In genomic region chr7:30423071-30423641, GRCm38 (mm10) we compare ENCODE assay signal across 8 mouse cellular contexts. TPM values are rescaled to one million over a fixed set of nuclear protein-coding genes. Genes with fewer than 3 reads are reported as not detected.
DNase-seq lines count a peak whose midpoint lies in the region; ATAC-seq lines count a peak whose summit lies in the region.

No protein-coding gene starts in this region.

- H3K4me2 ChIP-seq in embryonic facial prominence, embryonic 13.5 days, result peak overlapping the region; percentile 97
- H3K4me2 ChIP-seq in hindbrain, embryonic 11.5 days (replicated peaks; ENCODE audit: low read depth, low read length), result peak overlapping the region; percentile 96
- H3K4me2 ChIP-seq in limb, embryonic 11.5 days (ENCODE audit: low read depth, severe bottlenecking), result peak overlapping the region; percentile 96
- H3K4me2 ChIP-seq in midbrain, embryonic 13.5 days (replicated peaks), result peak overlapping the region; percentile 83

- H3K4me1 ChIP-seq in embryonic facial prominence, embryonic 13.5 days, result peaks cover 19% of the 10 kb centered on the region
- H3K4me1 ChIP-seq in hindbrain, embryonic 11.5 days (replicated peaks; ENCODE audit: control insufficient read depth, insufficient read depth, low read length), result no peaks in the 10 kb centered on the region; the same call in 1 of the 2 replicates
- H3K4me1 ChIP-seq in limb, embryonic 11.5 days (ENCODE audit: control insufficient read depth, insufficient read depth, low read length), result no peaks in the 10 kb centered on the region; the same call in 1 of the 2 replicates
- peaks cover 20% of the 10 kb centered on the region for H3K4me1 ChIP-seq in midbrain, embryonic 13.5 days (replicated peaks)

- H3K9me3 ChIP-seq in embryonic facial prominence, embryonic 13.5 days, result 0 out of 2 replicates have a peak, but pooled peaks cover 2% of the 10 kb centered on the region
- H3K9me3 ChIP-seq in hindbrain, embryonic 11.5 days (ENCODE audit: control insufficient read depth, low read length), result no peaks in the 10 kb centered on the region
- no peaks in the 10 kb centered on the region for H3K9me3 ChIP-seq in limb, embryonic 11.5 days (ENCODE audit: control insufficient read depth, low read length)
- H3K9me3 ChIP-seq in midbrain, embryonic 13.5 days, result peaks cover 5% of the 10 kb centered on the region; the same call in 1 of the 2 replicates

- H3K27me3 ChIP-seq in embryonic facial prominence, embryonic 13.5 days, result peaks cover 11% of the 10 kb centered on the region
- 0 out of 2 replicates have a peak, but pooled peaks cover 2% of the 10 kb centered on the region for H3K27me3 ChIP-seq in hindbrain, embryonic 11.5 days (ENCODE audit: control insufficient read depth, insufficient read depth, low read length)
- peaks cover 20% of the 10 kb centered on the region for H3K27me3 ChIP-seq in limb, embryonic 11.5 days (ENCODE audit: control insufficient read depth, insufficient read depth, low read length)
- H3K27me3 ChIP-seq in midbrain, embryonic 13.5 days, result peaks cover 17% of the 10 kb centered on the region

- H3K27ac ChIP-seq in embryonic facial prominence, embryonic 13.5 days, result no peak overlapping the region
- no peak overlapping the region for H3K27ac ChIP-seq in hindbrain, embryonic 11.5 days (ENCODE audit: low read depth, low read length)
- no peak overlapping the region for H3K27ac ChIP-seq in limb, embryonic 11.5 days (replicated peaks; ENCODE audit: low read depth, low read length)
- H3K27ac ChIP-seq in midbrain, embryonic 13.5 days, result no peak overlapping the region

- H3K36me3 ChIP-seq in embryonic facial prominence, embryonic 13.5 days, result peaks cover 27% of the 10 kb centered on the region
- no peaks in the 10 kb centered on the region for H3K36me3 ChIP-seq in hindbrain, embryonic 11.5 days (ENCODE audit: control insufficient read depth, insufficient read depth, low read length)
- no peaks in the 10 kb centered on the region for H3K36me3 ChIP-seq in limb, embryonic 11.5 days (ENCODE audit: control insufficient read depth, insufficient read depth, low read length)
- H3K36me3 ChIP-seq in midbrain, embryonic 13.5 days, result peaks cover 15% of the 10 kb centered on the region; the same call in 1 of the 2 replicates

- H3K4me3 ChIP-seq in embryonic facial prominence, embryonic 13.5 days, result peak overlapping the region; percentile 64
- peak overlapping the region; percentile 51 for H3K4me3 ChIP-seq in hindbrain, embryonic 11.5 days (ENCODE audit: low read depth, low read length)
- H3K4me3 ChIP-seq in limb, embryonic 11.5 days (ENCODE audit: low read depth, low read length), result peak overlapping the region; percentile 46
- H3K4me3 ChIP-seq in midbrain, embryonic 13.5 days (replicated peaks), result peak overlapping the region; percentile 57

- 40% methylated on average over 23 of the region's 23 CpGs for WGBS in embryonic facial prominence, embryonic 13.5 days
- 53% methylated on average over 23 of the region's 23 CpGs for WGBS in hindbrain, embryonic 11.5 days
- 47% methylated on average over 23 of the region's 23 CpGs for WGBS in limb, embryonic 11.5 days
- WGBS in midbrain, embryonic 13.5 days, result 51% methylated on average over 23 of the region's 23 CpGs

- ATAC-seq in embryonic facial prominence, embryonic 13.5 days (ENCODE audit: insufficient number of reproducible peaks, insufficient read depth, low FRiP score, low TSS enrichment, low read depth), result no peak
- ATAC-seq in hindbrain, embryonic 11.5 days (ENCODE audit: low FRiP score), result no peak
- ATAC-seq in limb, embryonic 11.5 days (ENCODE audit: insufficient number of reproducible peaks, low FRiP score, low TSS enrichment, low read depth), result no peak
- no peak for ATAC-seq in midbrain, embryonic 13.5 days

- peak overlapping the region; percentile 69 for H3K9ac ChIP-seq in embryonic facial prominence, embryonic 13.5 days
- no peak overlapping the region for H3K9ac ChIP-seq in hindbrain, embryonic 11.5 days (ENCODE audit: low read depth, low read length)
- no peak overlapping the region for H3K9ac ChIP-seq in limb, embryonic 11.5 days (ENCODE audit: low read length)
- 0 out of 2 replicates have a peak overlapping the region, but pooled peaks have one; percentile 76 for H3K9ac ChIP-seq in midbrain, embryonic 13.5 days (replicated peaks)

- peak; percentile 35 for DNase-seq in spleen, adult 12 weeks (ENCODE audit: low spot score)
- DNase-seq in spleen, postnatal 4 days (ENCODE audit: low spot score in 2 of 2), result no peak
- no peak for DNase-seq in hindbrain, embryonic 11.5 days (ENCODE audit: low spot score)
- DNase-seq in limb, embryonic 11.5 days (ENCODE audit: low spot score), result no peak
- no peak for DNase-seq in Muller cell, postnatal 12 days (ENCODE audit: inconsistent ontology term)
- no peak for DNase-seq in testis, postnatal 14 days (ENCODE audit: low spot score)

RNA-seq across cellular contexts. Expression of gene Nfkbid, which starts 1.6 kb away (rescaled TPM):
- polyA plus RNA-seq in embryonic facial prominence, embryonic 13.5 days (2015; fragmentation: Nextera tagmentation; extraction: Ambion mirVana), result 1.8 and 2.5 TPM in 2 replicates
- polyA plus RNA-seq in hindbrain, embryonic 11.5 days (2014; fragmentation: Nextera tagmentation; extraction: Ambion mirVana), result 1.5 and 1.8 TPM in 2 replicates
- 0.96 and 1.4 TPM in 2 replicates for polyA plus RNA-seq in limb, embryonic 11.5 days (2014; fragmentation: Nextera tagmentation; extraction: Ambion mirVana)
- polyA plus RNA-seq in midbrain, embryonic 13.5 days (2015; fragmentation: Nextera tagmentation; extraction: Ambion mirVana), result 1.2 and 1.3 TPM in 2 replicates

RNA-seq across cellular contexts. Expression of gene Hcst, which starts 3.5 kb away (rescaled TPM):
- polyA plus RNA-seq in embryonic facial prominence, embryonic 13.5 days (2015; fragmentation: Nextera tagmentation; extraction: Ambion mirVana), result 0.72 and 0.91 TPM in 2 replicates
- polyA plus RNA-seq in hindbrain, embryonic 11.5 days (2014; fragmentation: Nextera tagmentation; extraction: Ambion mirVana), result 0.39 and 0.62 TPM in 2 replicates
- polyA plus RNA-seq in limb, embryonic 11.5 days (2014; fragmentation: Nextera tagmentation; extraction: Ambion mirVana), result 0.39 TPM in 1 of 2 replicates, not detected in the other
- polyA plus RNA-seq in midbrain, embryonic 13.5 days (2015; fragmentation: Nextera tagmentation; extraction: Ambion mirVana), result 0.54 TPM in 1 of 2 replicates, not detected in the other

RNA-seq across cellular contexts. Expression of gene Tyrobp, which starts 9.6 kb away (rescaled TPM):
- polyA plus RNA-seq in embryonic facial prominence, embryonic 13.5 days (2015; fragmentation: Nextera tagmentation; extraction: Ambion mirVana), result 38.9 and 40.9 TPM in 2 replicates
- polyA plus RNA-seq in hindbrain, embryonic 11.5 days (2014; fragmentation: Nextera tagmentation; extraction: Ambion mirVana), result 19.3 and 23.1 TPM in 2 replicates
- polyA plus RNA-seq in limb, embryonic 11.5 days (2014; fragmentation: Nextera tagmentation; extraction: Ambion mirVana), result 8.4 and 12.6 TPM in 2 replicates
- polyA plus RNA-seq in midbrain, embryonic 13.5 days (2015; fragmentation: Nextera tagmentation; extraction: Ambion mirVana), result 21.0 and 23.8 TPM in 2 replicates

RNA-seq across cellular contexts. Expression of gene Aplp1, which starts 22.2 kb away (rescaled TPM):
- polyA plus RNA-seq in embryonic facial prominence, embryonic 13.5 days (2015; fragmentation: Nextera tagmentation; extraction: Ambion mirVana), result 53.4 and 54.1 TPM in 2 replicates
- 165 and 169 TPM in 2 replicates for polyA plus RNA-seq in hindbrain, embryonic 11.5 days (2014; fragmentation: Nextera tagmentation; extraction: Ambion mirVana)
- 16.6 and 18.0 TPM in 2 replicates for polyA plus RNA-seq in limb, embryonic 11.5 days (2014; fragmentation: Nextera tagmentation; extraction: Ambion mirVana)
- polyA plus RNA-seq in midbrain, embryonic 13.5 days (2015; fragmentation: Nextera tagmentation; extraction: Ambion mirVana), result 521 and 559 TPM in 2 replicates

RNA-seq across cellular contexts. Expression of gene Kirrel2, which starts 34.3 kb away (rescaled TPM):
- polyA plus RNA-seq in embryonic facial prominence, embryonic 13.5 days (2015; fragmentation: Nextera tagmentation; extraction: Ambion mirVana), result 0.17 and 0.52 TPM in 2 replicates
- polyA plus RNA-seq in hindbrain, embryonic 11.5 days (2014; fragmentation: Nextera tagmentation; extraction: Ambion mirVana), result 18.6 and 25.8 TPM in 2 replicates
- 0.13 TPM in 1 of 2 replicates, not detected in the other for polyA plus RNA-seq in limb, embryonic 11.5 days (2014; fragmentation: Nextera tagmentation; extraction: Ambion mirVana)
- 3.1 and 3.6 TPM in 2 replicates for polyA plus RNA-seq in midbrain, embryonic 13.5 days (2015; fragmentation: Nextera tagmentation; extraction: Ambion mirVana)

Comparison
In these comparisons a context has a peak if more than half of its experiments do, and no peak if none do; other contexts are left out.
1. H3K9ac ChIP-seq: peak in embryonic facial prominence, embryonic 13.5 days (single experiment) and midbrain, embryonic 13.5 days (single experiment); none in hindbrain, embryonic 11.5 days (single experiment) and limb, embryonic 11.5 days (single experiment).
2. Peak in every context shown above with its lines, with median percentiles within 50 percentile points of each other: H3K4me2 ChIP-seq and H3K4me3 ChIP-seq.